Mouse (Mus musculus) thymus, adult 2 months (tissue): Measurements from ENCODE around the gene March10.

ENCODE experiments used
- CTCF ChIP-seq: fragments of 200-500 bp; IDR thresholded peaks from 2 replicates; pipeline ENCODE4 v1.5.1; 2012; ENCODE audit warnings: mild to moderate bottlenecking, control low read depth, low read length, moderate library complexity, borderline replicate concordance; ENCODE audit not compliant: control insufficient read depth, poor library complexity, insufficient read depth; ENCODE audit errors: extremely low read depth
- POLR2A ChIP-seq: fragments of 200-500 bp; IDR thresholded peaks from 2 replicates; pipeline ENCODE4 v1.6.1; 2012; ENCODE audit warnings: mild to moderate bottlenecking, low read length, control low read depth, moderate library complexity; ENCODE audit not compliant: control insufficient read depth, poor library complexity, insufficient read depth; ENCODE audit errors: extremely low read depth

GRCm38 (mm10) chr11:105402355-105402754 lies 54.2 kb downstream of the March10 start:
- TF ChIP-seq POLR2A (no peak), CTCF (no peak)
